Mouse (Mus musculus): ENCODE results near the gene Cpsf3.

DNA sequence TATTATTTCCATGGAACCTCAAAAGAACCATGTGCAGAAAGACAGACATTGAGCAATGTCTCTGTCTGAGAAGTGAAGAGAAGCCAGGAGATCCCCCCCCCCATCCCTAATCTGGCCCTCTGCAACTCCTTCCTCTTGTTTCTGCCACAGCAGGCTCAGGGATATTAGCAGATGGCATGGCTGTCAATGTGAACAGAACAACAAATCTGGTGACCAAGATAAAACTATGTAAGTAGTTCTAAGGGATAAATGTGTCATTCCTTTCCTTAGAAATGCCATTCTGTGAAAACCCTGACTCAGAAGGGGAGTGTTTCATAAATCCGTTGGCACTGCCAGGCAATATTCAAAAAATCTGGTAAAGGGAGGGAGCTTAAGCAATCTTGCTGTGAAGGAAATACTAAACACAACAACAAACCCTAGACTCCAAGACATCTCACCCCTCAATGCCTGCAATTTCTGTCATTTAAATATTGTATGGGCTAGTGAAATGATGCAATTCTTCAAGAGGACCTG is 7.8 kb upstream of the Cpsf3 start:
- TF ChIP-seq CTCF (IDR thresholded peaks at IDR 0.05 in 2 of 3, conservative IDR thresholded peaks at IDR 0.05 in 1 of 3; ENCODE audit: control insufficient read depth in 1 of 3, insufficient read depth in 1 of 3, low read depth in 2 of 3, low read length in 3 of 3, poor library complexity in 1 of 3, severe bottlenecking in 1 of 3) (no peak), CHD2 (IDR thresholded peaks at IDR 0.05; ENCODE audit: low read length) (no peak), EP300 (IDR thresholded peaks at IDR 0.05; ENCODE audit: low read depth in 1 of 2, low read length in 2 of 2) (no peak), POLR2A (IDR thresholded peaks at IDR 0.05; ENCODE audit: control insufficient read depth in 1 of 2, insufficient read depth in 1 of 2, low read depth in 1 of 2, low read length in 2 of 2, poor library complexity in 1 of 2) (no peak), USF1 (IDR thresholded peaks at IDR 0.05; ENCODE audit: low read depth, low read length) (no peak), GATA1 (IDR thresholded peaks at IDR 0.05; ENCODE audit: low read depth, low read length) (no peak), GABPA (IDR thresholded peaks at IDR 0.05; ENCODE audit: low read depth, low read length) (no peak), TCF12 (IDR thresholded peaks at IDR 0.05; ENCODE audit: low read depth, low read length) (no peak), ZC3H11A (IDR thresholded peaks at IDR 0.05; ENCODE audit: low read depth, low read length) (no peak), TAL1 (IDR thresholded peaks at IDR 0.05; ENCODE audit: low read length) (no peak), UBTF (IDR thresholded peaks at IDR 0.05; ENCODE audit: borderline replicate concordance, insufficient read depth, low read depth, low read length) (no peak)

Data from MEL (cell line).